Comparison of ENCODE assay signal across 17 mouse cellular contexts in genomic region chr8:94682732-94683524, GRCm38 (mm10). TPM values are rescaled to one million over a fixed set of nuclear protein-coding genes. Genes with fewer than 3 reads are reported as not detected.
DNase-seq lines count a peak whose midpoint lies in the region; ATAC-seq and TF ChIP-seq lines count a peak whose summit lies in the region.
"Had no signal": no experiment of that assay in that cellular context is flagged by ENCODE, and none has a peak within 500 bp of the region (broad histone marks: within the 10 kb centered on the region; RNA-seq: fewer than 3 reads in every experiment).

No protein-coding gene starts in this region.

- no peak for TF ChIP-seq CTCF in olfactory bulb, adult 2 months (IDR thresholded peaks at IDR 0.05; ENCODE audit: insufficient read depth, low read depth, low read length)

- ATAC-seq in intestine, embryonic 16.5 days, result peak; percentile 86

- no peaks in the 10 kb centered on the region for H3K36me3 ChIP-seq in intestine, embryonic 16.5 days (ENCODE audit: control insufficient read depth, insufficient read depth, low read length)
- H3K36me3 ChIP-seq: heart, embryonic 15.5 days; hindbrain, embryonic 13.5 days; limb, embryonic 12.5 days; neural tube, embryonic 12.5 days had no signal

- H3K9me3 ChIP-seq in intestine, embryonic 16.5 days (ENCODE audit: control insufficient read depth, low read length), result no peaks in the 10 kb centered on the region
- H3K9me3 ChIP-seq: heart, embryonic 15.5 days; hindbrain, embryonic 13.5 days; limb, embryonic 12.5 days; neural tube, embryonic 12.5 days had no signal

- TF ChIP-seq POLR2A in olfactory bulb, adult 2 months (IDR thresholded peaks at IDR 0.05; ENCODE audit: insufficient read depth, low read depth, low read length), result no peak

- H3K4me1 ChIP-seq in intestine, embryonic 16.5 days (ENCODE audit: control insufficient read depth, insufficient read depth, low read length), result peaks cover 42% of the 10 kb centered on the region
- H3K4me1 ChIP-seq in olfactory bulb, adult 2 months (ENCODE audit: control insufficient read depth, insufficient read depth, low read length), result peaks cover 20% of the 10 kb centered on the region
- H3K4me1 ChIP-seq: heart, embryonic 15.5 days; limb, embryonic 12.5 days; neural tube, embryonic 12.5 days had no signal

- H3K27ac ChIP-seq in intestine, embryonic 16.5 days (ENCODE audit: low read length), result peak overlapping the region; percentile 93
- peak overlapping the region; percentile 12 for H3K27ac ChIP-seq in olfactory bulb, adult 2 months (ENCODE audit: insufficient read depth, low read depth, low read length)
- H3K27ac ChIP-seq: heart, embryonic 15.5 days; hindbrain, embryonic 13.5 days; limb, embryonic 12.5 days; neural tube, embryonic 12.5 days had no signal

- H3K4me2 ChIP-seq in intestine, embryonic 16.5 days (ENCODE audit: low read depth, low read length), result peak overlapping the region; percentile 27
- H3K4me2 ChIP-seq: heart, embryonic 15.5 days; hindbrain, embryonic 13.5 days; limb, embryonic 12.5 days; lung, embryonic 14.5 days; neural tube, embryonic 12.5 days had no signal

- peak overlapping the region; percentile 43 for H3K9ac ChIP-seq in intestine, embryonic 16.5 days (ENCODE audit: low read depth, low read length)
- H3K9ac ChIP-seq: heart, embryonic 15.5 days; hindbrain, embryonic 13.5 days; limb, embryonic 12.5 days; lung, embryonic 14.5 days; neural tube, embryonic 12.5 days had no signal

- DNase-seq in kidney, adult 11 months, result peak; percentile 54
- no peak for DNase-seq in kidney, adult 9 months
- peak; percentile 38 to 66 for DNase-seq in kidney, postnatal 25 days
- no peak for DNase-seq in layer of hippocampus, adult 8-10 months (ENCODE audit: low spot score in 2 of 2)
- DNase-seq in spleen, postnatal 10 days (ENCODE audit: low spot score in 2 of 2), result no peak
- DNase-seq in left cerebral cortex, postnatal 4 days, result no peak
- DNase-seq: adrenal gland, postnatal 14 days; lung, embryonic 14.5 days; midbrain, embryonic 14.5 days; right cerebral cortex, postnatal 25 days had no signal

- WGBS in intestine, embryonic 16.5 days, result 53% methylated on average over 16 of the region's 16 CpGs
- 78% methylated on average over 16 of the region's 16 CpGs for WGBS in olfactory bulb, adult 2 months

- H3K4me3 ChIP-seq in intestine, embryonic 16.5 days (ENCODE audit: low read length), result no peak overlapping the region
- no peak overlapping the region for H3K4me3 ChIP-seq in olfactory bulb, adult 2 months (ENCODE audit: insufficient read depth, low read depth, low read length)
- H3K4me3 ChIP-seq: heart, embryonic 15.5 days; hindbrain, embryonic 13.5 days; limb, embryonic 12.5 days; neural tube, embryonic 12.5 days had no signal

- intact Hi-C loops in left cerebral cortex, postnatal 4 days (cut with DNase I), result no loop called here

- H3K27me3 ChIP-seq in intestine, embryonic 16.5 days (replicated peaks; ENCODE audit: control insufficient read depth, insufficient read depth, low read length), result no peaks in the 10 kb centered on the region
- H3K27me3 ChIP-seq: heart, embryonic 15.5 days; hindbrain, embryonic 13.5 days; limb, embryonic 12.5 days; neural tube, embryonic 12.5 days had no signal

RNA-seq across cellular contexts. Expression of gene Pllp, which starts 13.2 kb away (rescaled TPM):
- 55.6 and 64.0 TPM in 2 replicates for polyA plus RNA-seq in intestine, embryonic 16.5 days (2015; fragmentation: Nextera tagmentation; extraction: Ambion mirVana)
- polyA plus RNA-seq in olfactory bulb, adult 2 months (2012; ENCODE audit: insufficient read depth, insufficient read length, low replicate concordance, missing spikeins), result not detected in 2 replicates
- 10 to 100 TPM; 29.6 to 61.0 (median 49.6) TPM for total RNA-seq in layer of hippocampus, adult 8-10 months (2022)
- 1 to 10 TPM; 7.3 to 8.5 TPM for total RNA-seq in left cerebral cortex, postnatal 4 days (2021)
- total RNA-seq: common myeloid progenitor, adult 5-6 weeks had no signal

RNA-seq across cellular contexts. Expression of gene Arl2bp, which starts 16.5 kb away (rescaled TPM):
- 104 and 106 TPM in 2 replicates for polyA plus RNA-seq in intestine, embryonic 16.5 days (2015; fragmentation: Nextera tagmentation; extraction: Ambion mirVana)
- polyA plus RNA-seq in olfactory bulb, adult 2 months (2012; ENCODE audit: insufficient read depth, insufficient read length, low replicate concordance, missing spikeins), result 149 TPM in 1 of 2 replicates, not detected in the other
- total RNA-seq in layer of hippocampus, adult 8-10 months (2022), result 100 to 1,000 TPM; 138 to 156 (median 154) TPM
- 100 to 1,000 TPM; 134 to 140 TPM for total RNA-seq in left cerebral cortex, postnatal 4 days (2021)

Comparison
In these comparisons a context has a peak if more than half of its experiments do, and no peak if none do; other contexts are left out.
1. DNase-seq: peak in kidney, adult 11 months (single experiment) and kidney, postnatal 25 days (2 of 2); none in kidney, adult 9 months (single experiment), layer of hippocampus, adult 8-10 months (0 of 2), spleen, postnatal 10 days (0 of 2) and left cerebral cortex, postnatal 4 days (single experiment).